Mouse (Mus musculus) stomach, embryonic 14.5 days (tissue): Measurements from ENCODE around the gene Ttc41. TPM values are rescaled to one million over a fixed set of nuclear protein-coding genes. Genes with fewer than 3 reads are reported as not detected.
A peak's percentile ranks its signal among the peaks of the same experiment; 100 is the strongest.
"Not testable (repeated sequence)": the region's sequence is repeated elsewhere in the genome, so short reads cannot be mapped to it uniquely, and the experiment has no call there.

ENCODE experiments used
- ATAC-seq: fragments of 200-750 bp; cut with Nextera tagmentation; 2 replicates; pipeline ENCODE4 v1.8.0; 2017; ENCODE audit warnings: low read depth, moderate TSS enrichment; ENCODE audit not compliant: insufficient number of reproducible peaks, insufficient read depth, low FRiP score
- H3K27ac ChIP-seq: fragments of 300-500 bp; sonication (generic); 2 replicates; pipeline ENCODE4 v1.5.1; 2014; ENCODE audit warnings: mild to moderate bottlenecking, low read length, moderate library complexity, mixed read lengths
- H3K27me3 ChIP-seq: fragments of 300-500 bp; sonication (generic); 2 replicates; pipeline ENCODE4 v1.6.1; 2014; ENCODE audit warnings: low read length, control low read depth, mixed read lengths; ENCODE audit not compliant: control insufficient read depth, insufficient read depth
- H3K36me3 ChIP-seq: fragments of 300-500 bp; sonication (generic); 2 replicates; pipeline ENCODE4 v1.6.1; 2014; ENCODE audit warnings: mild to moderate bottlenecking, control low read depth, low read length, moderate library complexity, mixed read lengths; ENCODE audit not compliant: control insufficient read depth, insufficient read depth
- H3K4me1 ChIP-seq: fragments of 300-500 bp; sonication (generic); 2 replicates; pipeline ENCODE4 v1.6.1; 2014; ENCODE audit warnings: low read length, control low read depth, mixed read lengths; ENCODE audit not compliant: control insufficient read depth, insufficient read depth
- H3K4me2 ChIP-seq: fragments of 300-500 bp; sonication (generic); replicated peaks from 2 replicates; pipeline ENCODE4 v1.6.1; 2014; ENCODE audit warnings: low read depth, low read length, control low read depth
- H3K4me3 ChIP-seq: fragments of 300-500 bp; sonication (generic); 2 replicates; pipeline ENCODE4 v1.5.1; 2014; ENCODE audit warnings: low read depth, low read length, control low read depth
- H3K9ac ChIP-seq: fragments of 300-500 bp; sonication (generic); replicated peaks from 2 replicates; pipeline ENCODE4 v1.6.1; 2014; ENCODE audit warnings: low read depth, mild to moderate bottlenecking, control low read depth, low read length, moderate library complexity, mixed read lengths
- H3K9me3 ChIP-seq: fragments of 300-500 bp; sonication (generic); 2 replicates; pipeline ENCODE4 v1.6.1; 2016; ENCODE audit warnings: low read depth, low read length, control low read depth; ENCODE audit not compliant: control insufficient read depth
- WGBS: fragments of 180-500 bp; shearing (Covaris S2); extraction: QIAGEN DNeasy Blood & Tissue Kit; methylation state at CpG from one replicate; pipeline ENCODE4 v1.1.7; 2014; 5-methylcytosine and 5-hydroxymethylcytosine counted together
- polyA plus RNA-seq: library from polyadenylated mRNA; unstranded; fragments of >200 nt; fragmentation: Nextera tagmentation; extraction: Ambion mirVana; gene quantifications from 2 replicates; pipeline ENCODE4 v1.2.1, GENCODE M21; 2014

Gene Ttc41
- polyA plus RNA-seq, result 1.7 and 1.8 TPM in 2 replicates

- H3K27me3 ChIP-seq, result no peaks in the 10 kb centered on the region
- peak within 1 kb of the TSS; percentile 98 for H3K4me3 ChIP-seq
- H3K9me3 ChIP-seq, result no peaks in the 10 kb centered on the region
- H3K4me1 ChIP-seq, result peaks cover 23% of the 10 kb centered on the region
- H3K36me3 ChIP-seq, result peaks cover 27% of the 10 kb centered on the region
- peak within 1 kb of the TSS; percentile 95 for H3K4me2 ChIP-seq
- ATAC-seq, result peak; percentile 97
- under 1% methylated on average over 51 of the region's 51 CpGs for WGBS
- peak within 1 kb of the TSS; percentile 85 for H3K27ac ChIP-seq
- H3K9ac ChIP-seq, result peak within 1 kb of the TSS; percentile 94
Measured at GRCm38 (mm10) chr10:86705318-86705921, at the start of gene Ttc41, which contains the start of gene Hsp90b1. TSS of gene Ttc41 (plus strand) at chr10:86705811. TSS of gene Hsp90b1 (minus strand) at chr10:86705509.

GRCm38 (mm10) chr10:86670550-86670949 lies 35.1 kb upstream of the Ttc41 start:
- not testable (repeated sequence) for H3K4me2 ChIP-seq, H3K9ac ChIP-seq, ATAC-seq, H3K27ac ChIP-seq, H3K4me1 ChIP-seq, H3K4me3 ChIP-seq, H3K9me3 ChIP-seq, H3K36me3 ChIP-seq, H3K27me3 ChIP-seq
- WGBS, result 77% methylated on average over 4 of the region's 4 CpGs

- 29% methylated on average over 2 of the region's 2 CpGs for WGBS
- Histone ChIP-seq H3K4me3 (peak overlapping the region; percentile 58), H3K4me2 (peak overlapping the region; percentile 55)
- not testable (repeated sequence) for H3K9me3 ChIP-seq, H3K27ac ChIP-seq, H3K9ac ChIP-seq, ATAC-seq, H3K36me3 ChIP-seq, H3K4me1 ChIP-seq, H3K27me3 ChIP-seq
Measured at GRCm38 (mm10) chr10:86684797-86685178, 20.8 kb upstream of the Ttc41 start.

GRCm38 (mm10) chr10:86685179-86686016 lies 20.2 kb upstream of the Ttc41 start:
- WGBS, result under 1% methylated on average over 46 of the region's 53 CpGs
- H3K9me3 ChIP-seq, H3K36me3 ChIP-seq, H3K27me3 ChIP-seq, H3K4me1 ChIP-seq: not testable (repeated sequence)
- peak overlapping the region; percentile 61 for H3K9ac ChIP-seq
- peak; percentile 87 for ATAC-seq
- peak overlapping the region; percentile 58 for H3K4me3 ChIP-seq
- H3K27ac ChIP-seq, result peak overlapping the region; percentile 39; the same call in 1 of the 2 replicates
- H3K4me2 ChIP-seq, result peak overlapping the region; percentile 55

GRCm38 (mm10) chr10:86686017-86686360 lies 19.6 kb upstream of the Ttc41 start:
- WGBS, result 22% methylated on average over 9 of the region's 9 CpGs
- H3K27ac ChIP-seq, H3K4me1 ChIP-seq, H3K9me3 ChIP-seq, H3K27me3 ChIP-seq: not testable (repeated sequence)
- peak overlapping the region; percentile 61 for H3K9ac ChIP-seq
- H3K36me3 ChIP-seq, result peaks cover 10% of the 10 kb centered on the region; the same call in 1 of the 2 replicates
- H3K4me3 ChIP-seq, result peak overlapping the region; percentile 58
- peak overlapping the region; percentile 55 for H3K4me2 ChIP-seq
- peak; percentile 16; the same call in 1 of the 2 replicates for ATAC-seq

GRCm38 (mm10) chr10:86700251-86700650 lies 5.4 kb upstream of the Ttc41 start:
- Histone ChIP-seq H3K4me3 (no peak overlapping the region), H3K36me3 (peaks cover 69% of the 10 kb centered on the region), H3K9me3 (no peaks in the 10 kb centered on the region), H3K4me1 (peaks cover 27% of the 10 kb centered on the region), H3K27ac (no peak overlapping the region), H3K9ac (0 out of 2 replicates have a peak overlapping the region, but pooled peaks have one; percentile 10), H3K4me2 (peak overlapping the region; percentile 18; the same call in 1 of the 2 replicates), H3K27me3 (no peaks in the 10 kb centered on the region)
- no peak for ATAC-seq
- 55% methylated on average over 3 of the region's 3 CpGs for WGBS

- no peaks in the 10 kb centered on the region for H3K9me3 ChIP-seq
- peaks cover 62% of the 10 kb centered on the region for H3K36me3 ChIP-seq
- no peak overlapping the region for H3K9ac ChIP-seq
Measured at GRCm38 (mm10) chr10:86700973-86701372, 4.6 kb upstream of the Ttc41 start.

GRCm38 (mm10) chr10:86702312-86702920 lies 3.2 kb upstream of the Ttc41 start:
- H3K27me3 ChIP-seq, result no peaks in the 10 kb centered on the region
- peaks cover 54% of the 10 kb centered on the region for H3K36me3 ChIP-seq
- WGBS, result 58% methylated on average over 4 of the region's 4 CpGs
- 0 out of 2 replicates have a peak overlapping the region, but pooled peaks have one; percentile 2 for H3K4me3 ChIP-seq
- no peak for ATAC-seq
- H3K9me3 ChIP-seq, result no peaks in the 10 kb centered on the region
- no peak overlapping the region for H3K27ac ChIP-seq
- H3K9ac ChIP-seq, result no peak overlapping the region
- H3K4me1 ChIP-seq, result peaks cover 29% of the 10 kb centered on the region
- no peak overlapping the region for H3K4me2 ChIP-seq

More at GRCm38 (mm10) chr10:86700973-86701372, 4.6 kb upstream of the Ttc41 start:
- Histone ChIP-seq H3K27me3 (no peaks in the 10 kb centered on the region), H3K4me1 (peaks cover 27% of the 10 kb centered on the region), H3K4me2 (0 out of 2 replicates have a peak overlapping the region, but pooled peaks have one; percentile 18), H3K27ac (no peak overlapping the region), H3K4me3 (no peak overlapping the region)
- 53% methylated on average over 3 of the region's 3 CpGs for WGBS
- ATAC-seq, result no peak
